Mouse (Mus musculus): ENCODE results near the gene Drc7.

Drc7 gene

DNA sequence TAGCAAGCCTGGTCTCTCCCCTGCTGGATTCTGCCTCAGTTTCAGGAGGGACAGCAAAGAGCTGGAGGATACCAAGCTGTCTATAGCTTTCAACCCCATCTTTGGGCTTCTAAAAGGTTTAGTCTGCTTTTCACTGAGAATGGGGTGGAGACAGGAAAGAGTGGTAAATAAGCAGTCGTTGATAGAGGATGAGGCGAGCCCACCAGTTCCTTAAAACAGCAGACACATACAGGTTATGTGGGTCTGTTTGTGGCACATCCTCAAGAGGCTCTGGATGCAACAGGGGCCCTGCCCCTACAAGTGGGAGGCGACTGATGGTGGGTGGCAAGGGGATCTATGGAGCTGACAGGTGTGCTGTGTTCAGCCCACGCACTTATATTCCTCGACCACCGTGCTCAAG, 3.8 kb downstream of the Drc7 start:
- no peak for DNase-seq (ENCODE audit: low read depth, low spot score)

GRCm38 (mm10) chr8:95059812-95060533, 5.1 kb downstream of the Drc7 start:
- no peak for DNase-seq (ENCODE audit: low read depth, low spot score)

- no peak for DNase-seq (ENCODE audit: low read depth, low spot score)
These were observed 9.6 kb downstream of the Drc7 start for GRCm38 (mm10) chr8:95064531-95064930.

- peak; percentile 66 for DNase-seq (ENCODE audit: low read depth, low spot score)
These were observed 12.7 kb downstream of the Drc7 start for GRCm38 (mm10) chr8:95067582-95067981.

DNA sequence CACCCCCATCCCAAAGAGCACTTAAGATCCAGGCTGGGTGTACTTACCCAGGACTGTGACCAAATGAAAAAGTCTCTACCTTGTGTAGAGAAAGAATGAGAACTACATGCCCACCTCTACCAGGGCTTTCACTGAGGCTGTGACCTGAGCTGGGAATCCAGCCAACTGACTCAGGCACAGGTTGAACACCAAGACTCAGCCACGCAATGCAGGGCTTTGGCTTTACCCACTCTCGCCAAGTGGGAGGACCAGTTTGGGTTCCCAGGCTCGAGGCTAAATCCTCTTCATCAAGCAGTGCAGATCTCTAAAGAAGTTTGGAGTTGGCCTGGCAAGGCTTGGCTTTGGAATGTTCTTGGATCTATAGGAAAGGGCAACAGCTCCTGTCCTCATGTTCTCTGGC, 20.6 kb downstream of the Drc7 start:
- no peak for DNase-seq (ENCODE audit: low read depth, low spot score)

DNA sequence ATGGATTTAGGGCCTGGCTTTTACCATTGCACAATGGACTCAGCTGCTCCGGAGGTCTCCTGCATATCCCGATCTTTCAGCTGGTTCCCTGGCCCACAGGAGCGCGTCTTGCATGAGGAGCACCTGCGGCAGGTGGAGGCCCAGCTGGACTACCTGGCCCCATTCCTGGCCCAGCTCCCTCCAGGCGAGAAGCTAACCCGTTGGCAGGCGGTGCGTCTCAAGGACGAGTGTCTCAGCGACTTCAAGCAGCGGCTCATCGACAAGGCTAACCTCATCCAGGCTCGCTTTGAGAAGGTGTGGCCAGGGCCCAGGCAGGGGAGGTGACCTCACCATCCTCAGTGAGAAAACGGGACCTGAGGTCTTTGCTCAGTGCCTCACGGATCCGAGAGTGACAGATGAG, 21.2 kb downstream of the Drc7 start:
- DNase-seq (ENCODE audit: low read depth, low spot score) = no peak

DNA sequence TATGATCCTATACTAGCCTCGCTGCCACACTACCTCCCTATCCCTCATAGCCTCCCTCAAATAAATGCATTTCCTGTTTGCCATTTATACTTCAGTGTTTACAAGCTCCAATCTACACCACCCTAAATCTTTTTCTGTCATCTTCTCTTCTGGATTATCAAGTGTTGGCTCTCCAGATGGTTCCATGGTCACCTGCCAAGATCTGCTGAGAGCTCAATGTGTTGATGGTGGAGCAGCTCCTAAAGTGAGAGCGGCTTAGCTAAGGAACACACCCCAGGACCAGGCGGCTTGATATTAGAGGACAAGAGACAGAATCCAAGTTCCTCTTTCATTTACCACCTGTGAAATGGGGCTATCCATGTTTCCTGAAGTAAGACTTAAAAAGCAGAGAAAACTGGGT, 23.2 kb downstream of the Drc7 start:
- no peak for DNase-seq (ENCODE audit: low read depth, low spot score)

GRCm38 (mm10) chr8:95079305-95079704, 24.4 kb downstream of the Drc7 start:
- DNase-seq (ENCODE audit: low read depth, low spot score) = no peak

GRCm38 (mm10) chr8:95080381-95081341, 25.8 kb downstream of the Drc7 start, which contains the start of gene Katnb1:
TSS of gene Katnb1 (plus strand) at chr8:95081186.
- peak; percentile 100 for DNase-seq (ENCODE audit: low read depth, low spot score)

DNA sequence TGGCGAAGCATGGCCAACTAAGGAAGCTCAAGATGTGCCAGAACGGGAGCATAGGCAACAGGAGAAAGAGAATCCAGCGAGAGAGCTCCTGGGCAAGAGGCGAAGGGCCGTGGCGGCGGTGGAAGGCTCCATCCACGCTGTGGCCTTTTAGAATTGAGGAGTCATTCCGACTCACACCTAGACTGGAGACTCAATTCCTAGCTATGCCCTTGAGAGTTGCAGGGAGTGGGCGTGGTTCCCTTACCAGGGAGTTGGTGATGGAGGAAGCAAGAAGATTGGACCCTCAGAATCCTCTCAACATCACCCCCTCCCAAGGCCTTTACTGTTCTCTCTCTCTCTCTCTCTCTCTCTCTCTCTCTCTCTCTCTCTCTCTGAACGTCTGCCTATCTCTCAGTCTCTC, 26.7 kb downstream of the Drc7 start:
- peak; percentile 26 for DNase-seq (ENCODE audit: low read depth, low spot score)

DNA sequence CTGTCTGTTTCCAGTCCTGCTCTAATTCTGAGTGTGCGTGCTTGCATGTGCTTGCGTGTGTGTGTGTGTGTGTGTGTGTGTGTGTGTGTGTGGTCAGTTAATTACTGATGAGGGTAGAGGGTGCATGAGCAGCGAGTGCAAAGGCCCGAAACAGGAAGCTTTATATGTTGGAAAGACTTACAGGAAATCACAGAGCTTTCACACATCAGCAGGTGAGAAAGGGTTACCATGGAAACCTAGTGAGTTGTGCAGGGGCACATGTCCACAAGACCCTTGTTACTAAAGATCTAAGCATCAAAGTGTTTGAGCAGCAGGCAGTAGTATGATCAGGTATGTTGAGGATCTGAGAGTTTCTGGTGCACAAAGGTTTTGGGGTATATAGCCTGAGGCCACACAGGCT, 29.4 kb downstream of the Drc7 start:
- DNase-seq (ENCODE audit: low read depth, low spot score) = peak; percentile 22

DNA sequence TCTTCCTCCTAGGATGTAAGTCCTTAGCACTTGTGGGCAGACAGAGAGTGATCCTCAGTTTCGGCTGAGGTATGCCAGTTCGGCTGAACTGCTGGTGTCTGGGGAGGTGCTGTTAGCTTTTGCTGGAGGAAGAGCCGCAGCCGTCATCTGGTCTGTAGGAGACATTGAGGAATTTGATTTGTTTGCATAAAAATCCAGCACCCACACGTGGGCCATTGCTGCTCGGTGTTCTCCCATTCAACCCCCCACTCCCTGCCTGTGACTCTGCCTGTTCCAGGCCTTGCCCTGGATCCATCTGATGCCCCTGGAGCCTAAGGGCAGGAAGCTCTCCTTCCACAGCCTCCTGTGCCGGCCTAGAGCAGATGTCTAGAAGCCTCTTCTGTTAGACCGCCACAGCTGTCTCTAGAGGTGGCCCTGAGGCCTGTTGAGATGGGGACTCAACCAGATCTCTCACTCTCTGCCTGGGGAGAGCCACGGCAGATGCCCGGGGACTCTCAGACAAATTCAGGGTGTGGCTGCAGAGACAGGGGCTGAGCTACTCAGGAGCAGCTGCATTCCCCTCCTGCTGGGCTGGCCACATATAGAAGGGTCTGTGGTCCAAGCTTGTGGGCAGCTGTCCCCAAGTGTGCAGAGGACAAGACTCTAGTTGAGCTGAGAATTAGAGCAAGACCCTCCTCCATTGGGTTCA, 30.0 kb downstream of the Drc7 start:
- DNase-seq (ENCODE audit: low read depth, low spot score) = no peak

DNA sequence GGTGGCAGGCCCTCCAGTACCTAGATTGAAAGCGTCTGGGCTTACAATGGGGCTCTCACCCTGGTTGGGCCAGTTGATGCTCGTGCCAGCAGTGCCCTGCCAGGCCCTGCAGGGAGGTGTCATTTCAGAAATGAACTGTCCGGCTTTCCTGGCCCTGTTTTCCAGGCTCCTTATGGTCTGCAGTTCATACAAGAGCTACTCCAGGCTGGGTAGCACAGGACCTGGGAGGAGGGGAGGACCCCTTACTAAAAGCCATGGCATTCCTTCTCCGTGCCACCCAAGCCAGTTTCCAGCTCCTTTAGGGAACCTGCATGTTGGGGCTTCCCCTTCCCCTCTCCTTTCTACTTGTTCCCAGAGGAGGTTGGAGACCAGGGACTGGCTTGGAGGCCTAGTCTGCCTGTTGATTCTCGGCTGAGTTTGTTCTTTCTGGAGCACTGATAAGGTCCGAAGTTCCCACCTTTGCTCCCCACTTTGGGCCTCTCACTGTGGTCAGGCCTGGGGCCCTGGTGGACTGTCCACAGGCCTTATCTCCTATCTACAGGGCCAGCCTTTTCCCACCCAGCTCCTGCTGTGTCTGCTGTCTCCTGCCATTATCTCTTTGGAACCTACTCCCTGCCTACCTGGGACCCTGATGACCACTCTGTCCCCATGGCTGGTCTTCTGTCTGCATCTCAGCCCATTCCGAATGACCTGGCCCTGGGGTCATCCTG, 30.7 kb downstream of the Drc7 start:
- DNase-seq (ENCODE audit: low read depth, low spot score) = no peak

DNA sequence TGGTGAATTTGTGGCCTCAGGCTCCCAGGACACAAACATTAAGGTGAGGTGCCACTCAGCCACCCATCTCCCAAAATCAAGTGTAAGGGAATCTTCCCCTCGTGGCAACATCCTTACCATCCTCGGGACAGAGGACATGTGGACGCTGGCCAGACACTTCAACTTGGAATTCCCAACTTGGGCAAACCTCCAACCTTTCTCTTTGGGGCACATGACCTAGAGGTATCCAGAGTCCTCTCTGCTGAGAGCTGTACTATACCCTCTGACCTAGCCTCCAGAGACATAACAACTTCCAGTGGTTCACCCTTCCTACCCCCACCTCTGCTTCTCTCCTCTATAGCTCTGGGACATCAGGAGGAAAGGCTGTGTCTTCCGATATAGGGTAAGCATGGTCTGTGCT, 38.7 kb downstream of the Drc7 start:
- no peak for DNase-seq (ENCODE audit: low read depth, low spot score)

DNA sequence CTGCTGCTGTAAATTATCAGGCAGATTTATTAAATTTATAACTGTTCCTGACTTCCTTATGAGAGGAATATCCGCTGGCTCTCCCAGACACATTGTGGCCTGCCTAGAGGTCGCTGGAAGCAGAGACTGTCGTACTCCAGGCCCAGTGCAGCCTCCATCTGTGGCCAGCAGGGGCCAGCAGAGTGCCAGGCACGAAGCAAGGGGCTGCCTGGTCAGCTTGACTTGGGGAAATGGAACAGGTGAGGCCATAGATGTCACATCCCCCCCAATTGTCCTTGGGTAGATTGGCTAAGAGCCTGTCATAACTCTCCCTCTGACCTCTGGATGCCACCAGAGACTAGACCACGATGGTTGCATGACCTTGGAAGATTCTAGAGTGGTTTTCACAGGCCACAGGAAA, 44.1 kb downstream of the Drc7 start:
- peak; percentile 31 for DNase-seq (ENCODE audit: low read depth, low spot score)

DNA sequence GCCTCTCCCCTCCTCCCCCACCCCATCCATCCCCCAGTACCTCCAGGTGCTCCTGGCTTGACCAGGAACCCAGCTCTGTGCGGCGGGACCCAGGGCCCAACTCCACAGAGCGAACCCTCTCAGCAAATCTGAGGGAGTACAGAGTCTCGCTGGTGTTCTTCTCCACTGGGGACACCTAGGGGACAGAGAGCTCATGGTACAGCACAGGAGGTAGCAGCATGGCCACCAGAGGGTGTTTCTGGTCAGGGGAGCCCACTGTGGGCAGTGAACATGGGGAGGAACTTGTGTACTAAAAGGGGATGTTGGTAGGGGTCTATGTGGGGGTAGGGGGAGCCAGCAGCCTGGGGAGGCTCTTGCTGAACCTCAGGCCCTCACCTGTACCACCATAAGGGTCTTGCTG, 47.1 kb downstream of the Drc7 start:
- no peak for DNase-seq (ENCODE audit: low read depth, low spot score)

GRCm38 (mm10) chr8:95107306-95107705, 52.4 kb downstream of the Drc7 start:
- DNase-seq (ENCODE audit: low read depth, low spot score) = no peak

DNA sequence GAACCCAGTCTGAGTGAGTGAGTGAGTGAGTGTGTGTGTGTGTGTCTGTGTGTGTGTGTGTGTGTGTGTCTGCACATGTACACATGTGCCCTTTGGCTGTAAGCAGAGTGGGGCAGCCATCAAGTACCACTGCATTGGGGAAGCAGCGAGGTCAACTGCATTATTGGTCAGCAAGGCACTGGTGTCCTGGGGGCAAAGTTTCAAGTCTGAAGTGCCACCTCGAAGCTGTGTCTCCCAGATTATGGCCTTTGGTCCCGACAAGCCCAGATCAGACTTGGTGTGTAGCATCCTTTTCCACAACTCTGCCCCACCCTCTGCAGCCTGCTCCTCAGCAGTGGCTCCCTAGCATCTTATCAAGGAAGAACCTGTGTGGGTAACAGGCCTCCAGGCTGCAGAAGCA, 57.7 kb downstream of the Drc7 start:
- no peak for DNase-seq (ENCODE audit: low read depth, low spot score)

DNA sequence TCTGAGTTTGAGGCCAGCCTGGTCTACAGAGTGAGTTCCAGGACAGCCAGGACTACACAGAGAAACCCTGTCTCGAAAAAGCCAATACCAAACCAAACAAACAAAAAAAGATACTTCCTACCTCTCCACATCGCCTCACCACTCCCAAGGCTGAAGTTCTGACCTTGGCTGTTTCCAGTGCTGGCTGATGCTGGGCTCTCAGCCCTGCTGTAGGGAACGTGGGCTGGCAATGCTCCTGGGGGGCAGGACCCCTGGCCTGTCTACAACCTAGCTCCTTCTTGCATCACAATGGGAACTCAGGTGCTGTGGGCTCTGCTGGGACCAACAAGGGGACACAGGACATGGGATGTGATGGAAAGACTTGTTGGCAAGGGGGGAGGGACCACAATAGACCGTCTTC, 58.2 kb downstream of the Drc7 start:
- no peak for DNase-seq (ENCODE audit: low read depth, low spot score)

GRCm38 (mm10) chr8:95113750-95114149, 58.8 kb downstream of the Drc7 start:
- peak; percentile 13 for DNase-seq (ENCODE audit: low read depth, low spot score)

DNA sequence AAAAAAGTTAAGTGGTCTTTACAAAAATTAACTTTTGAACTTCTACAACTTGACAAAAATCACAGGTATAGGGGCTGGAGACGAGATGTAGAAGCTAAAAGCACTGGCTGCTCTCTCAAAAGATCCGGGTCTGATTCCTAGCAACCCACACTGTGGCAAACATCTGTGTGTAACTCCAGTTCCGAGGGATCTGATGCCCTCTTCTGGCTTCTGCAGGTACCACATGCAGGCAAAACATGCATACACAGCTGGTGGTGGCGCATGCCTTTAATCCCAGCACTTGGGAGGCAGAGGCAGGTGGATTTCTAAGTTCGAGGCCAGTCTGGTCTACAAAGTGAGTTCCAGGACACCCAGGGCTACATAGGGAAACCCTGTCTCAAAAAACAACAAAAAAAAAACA, 68.6 kb downstream of the Drc7 start:
- no peak for DNase-seq (ENCODE audit: low read depth, low spot score)

- no peak for DNase-seq (ENCODE audit: low read depth, low spot score)
These were observed 71.6 kb downstream of the Drc7 start for GRCm38 (mm10) chr8:95126497-95126896.
